ENCODE assay signal across 8 mouse cellular contexts in the genomic region with DNA sequence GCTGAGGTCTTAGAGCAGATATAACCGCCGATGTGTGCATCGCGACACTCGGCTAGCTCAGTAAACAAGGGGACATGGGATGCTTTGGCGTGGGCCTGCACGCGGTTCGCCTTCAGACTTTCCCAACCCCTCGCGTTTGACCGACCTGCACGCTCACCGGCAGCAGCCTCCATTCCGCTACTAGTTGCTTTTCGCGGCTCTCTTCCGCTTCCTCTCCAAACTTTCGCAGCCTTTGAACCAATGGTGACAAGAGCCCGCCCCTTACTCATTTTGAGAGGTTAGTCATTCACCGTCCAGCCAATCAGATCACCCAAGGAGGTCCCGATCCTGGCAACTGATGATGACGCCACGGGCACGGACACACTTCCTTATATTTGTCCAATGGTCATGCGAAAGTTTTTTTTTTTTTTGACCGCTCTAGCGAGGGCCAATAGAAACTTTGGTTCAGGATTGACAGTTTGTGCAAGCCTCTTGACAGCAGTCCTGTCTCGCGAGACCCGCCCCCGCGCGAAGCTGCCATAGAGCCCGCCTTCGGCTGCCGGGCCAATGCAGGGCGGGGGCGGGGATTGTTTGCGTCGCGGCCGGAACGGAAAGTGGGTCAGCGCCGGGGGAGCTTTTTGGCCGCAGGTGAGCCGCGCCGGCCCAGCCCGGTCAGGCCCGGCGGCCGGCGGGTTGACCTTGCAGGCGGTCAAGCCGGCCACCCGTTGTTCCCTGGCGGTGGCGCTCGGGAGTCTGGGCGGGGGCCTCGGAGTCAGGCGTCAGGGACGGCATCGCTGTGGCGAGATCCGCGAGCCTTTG. TPM values are rescaled to one million over a fixed set of nuclear protein-coding genes. Genes with fewer than 3 reads are reported as not detected.
A peak's percentile ranks its signal among the peaks of the same experiment; 100 is the strongest.
DNase-seq lines count a peak whose midpoint lies in the region; ATAC-seq lines count a peak whose summit lies in the region.

A gene (minus strand): TSS at position 216 of the 798 bp plus-strand sequence.
A gene (plus strand): TSS at position 510 of the 798 bp plus-strand sequence.

- ATAC-seq in inflammation-experienced regulatory T-cells, adult 6 months = peak; percentile 95
- ATAC-seq in megakaryocyte-erythroid progenitor cell, adult 5-6 weeks (replicated peaks; ENCODE audit: low FRiP score, low TSS enrichment, poor library complexity, severe bottlenecking) = peak; percentile 90

- intact Hi-C loops in gastrocnemius, postnatal 14 days (cut with DNase I; ENCODE audit: low total_unique reads) = no loop called here
- intact Hi-C loops in left cerebral cortex, postnatal 10 days (cut with DNase I) = no loop called here

- DNase-seq in adrenal gland, adult (ENCODE audit: inconsistent age in 2 of 2, low spot score in 1 of 2) = peak; percentile 98 to 99
- DNase-seq in embryo, embryonic 10.5 days (ENCODE audit: low spot score) = peak; percentile 99
- peak; percentile 99 for DNase-seq in gastrocnemius, postnatal 14 days
- DNase-seq in left cerebral cortex, postnatal 10 days (ENCODE audit: extremely low spot score in 1 of 2, low spot score in 2 of 2) = peak; percentile 99 to 100
- peak; percentile 98 for DNase-seq in right cerebral cortex, postnatal 25 days
- peak; percentile 96 to 98 for DNase-seq in urinary bladder, postnatal 4 days (ENCODE audit: low spot score in 2 of 2)

RNA-seq across cellular contexts. Expression of the first gene that starts in this region (rescaled TPM):
- 10 to 100 TPM; 12.5 to 14.6 TPM for total RNA-seq in gastrocnemius, postnatal 14 days (2021)
- 100 to 1,000 TPM in 1 of 3 experiments, 10 to 100 TPM in 2; 75.5 to 104 (median 88.6) TPM for polyA plus RNA-seq in inflammation-experienced regulatory T-cells, adult 6 months (2017; shearing (Covaris generic))
- total RNA-seq in left cerebral cortex, postnatal 10 days (2021) = 10 to 100 TPM; 37.8 to 40.2 TPM
- total RNA-seq in megakaryocyte-erythroid progenitor cell, adult 5-6 weeks (2014; fragmentation: Nextera tagmentation) = 107 and 121 TPM in 2 replicates
- 35.5 and 97.0 TPM in 2 replicates for total RNA-seq in megakaryocyte-erythroid progenitor cell, adult 5-6 weeks (2017)

RNA-seq across cellular contexts. Expression of the second gene that starts in this region (rescaled TPM):
- 10 to 100 TPM; 24.4 to 29.2 TPM for total RNA-seq in gastrocnemius, postnatal 14 days (2021)
- polyA plus RNA-seq in inflammation-experienced regulatory T-cells, adult 6 months (2017; shearing (Covaris generic)) = 10 to 100 TPM; 48.5 to 53.2 (median 49.1) TPM
- total RNA-seq in left cerebral cortex, postnatal 10 days (2021) = 10 to 100 TPM; 48.0 to 48.3 TPM
- total RNA-seq in megakaryocyte-erythroid progenitor cell, adult 5-6 weeks (2014; fragmentation: Nextera tagmentation) = 24.6 and 29.3 TPM in 2 replicates
- total RNA-seq in megakaryocyte-erythroid progenitor cell, adult 5-6 weeks (2017) = 11.8 and 12.2 TPM in 2 replicates

Comparison
In these comparisons a context has a peak if more than half of its experiments do, and no peak if none do; other contexts are left out.
1. Peak in every context shown above with its lines: DNase-seq and ATAC-seq.